Mouse (Mus musculus): ENCODE results near the gene Peli2.

Gene Peli2

GRCm38 (mm10) chr14:48224203-48224602, 103.6 kb downstream of the Peli2 start:
- no peak for DNase-seq (ENCODE audit: low spot score)

GRCm38 (mm10) chr14:48224861-48225300, 104.3 kb downstream of the Peli2 start:
- no peak for DNase-seq (ENCODE audit: low spot score)

GRCm38 (mm10) chr14:48225810-48226446, 105.3 kb downstream of the Peli2 start:
- DNase-seq (ENCODE audit: low spot score), result no peak

GRCm38 (mm10) chr14:48226759-48227158, 106.1 kb downstream of the Peli2 start:
- DNase-seq (ENCODE audit: low spot score), result no peak

GRCm38 (mm10) chr14:48234785-48235519, 114.3 kb downstream of the Peli2 start:
- DNase-seq (ENCODE audit: low spot score), result no peak

GRCm38 (mm10) chr14:48241335-48241734, 120.7 kb downstream of the Peli2 start:
- DNase-seq (ENCODE audit: low spot score), result no peak

GRCm38 (mm10) chr14:48246236-48246635, 125.6 kb downstream of the Peli2 start:
- no peak for DNase-seq (ENCODE audit: low spot score)

- DNase-seq (ENCODE audit: low spot score), result no peak
Observed at GRCm38 (mm10) chr14:48246963-48247362, 126.3 kb downstream of the Peli2 start.

GRCm38 (mm10) chr14:48249459-48249858, 128.8 kb downstream of the Peli2 start:
- no peak for DNase-seq (ENCODE audit: low spot score)

- no peak for DNase-seq (ENCODE audit: low spot score)
Observed at GRCm38 (mm10) chr14:48249909-48250308, 129.3 kb downstream of the Peli2 start.

- no peak for DNase-seq (ENCODE audit: low spot score)
Observed at GRCm38 (mm10) chr14:48251381-48251979, 130.9 kb downstream of the Peli2 start.

- DNase-seq (ENCODE audit: low spot score), result no peak
Observed at GRCm38 (mm10) chr14:48253183-48253582, 132.6 kb downstream of the Peli2 start.

- DNase-seq (ENCODE audit: low spot score), result no peak
Observed at GRCm38 (mm10) chr14:48254696-48255095, 134.1 kb downstream of the Peli2 start.

- DNase-seq (ENCODE audit: low spot score), result no peak
Observed at GRCm38 (mm10) chr14:48255290-48255689, 134.7 kb downstream of the Peli2 start.

- DNase-seq (ENCODE audit: low spot score), result no peak
Observed at GRCm38 (mm10) chr14:48257759-48258158, 137.1 kb downstream of the Peli2 start.

GRCm38 (mm10) chr14:48258696-48259366, 138.2 kb downstream of the Peli2 start:
- no peak for DNase-seq (ENCODE audit: low spot score)

- no peak for DNase-seq (ENCODE audit: low spot score)
Observed at GRCm38 (mm10) chr14:48263146-48263545, 142.5 kb downstream of the Peli2 start.

- DNase-seq (ENCODE audit: low spot score), result no peak
Observed at GRCm38 (mm10) chr14:48266710-48267109, 146.1 kb downstream of the Peli2 start.

GRCm38 (mm10) chr14:48278291-48278690, 157.7 kb downstream of the Peli2 start:
- DNase-seq (ENCODE audit: low spot score), result no peak

- DNase-seq (ENCODE audit: low spot score), result no peak
Observed at GRCm38 (mm10) chr14:48286949-48287348, 166.3 kb downstream of the Peli2 start.

- no peak for DNase-seq (ENCODE audit: low spot score)
Observed at GRCm38 (mm10) chr14:48287581-48287980, 167.0 kb downstream of the Peli2 start.

- DNase-seq (ENCODE audit: low spot score), result no peak
Observed at GRCm38 (mm10) chr14:48288600-48288999, 168.0 kb downstream of the Peli2 start.

All from ovary, adult 18-20 months (tissue).